Mouse (Mus musculus): ENCODE results near the gene Gm29735. TPM values are rescaled to one million over a fixed set of nuclear protein-coding genes. Genes with fewer than 3 reads are reported as not detected.
"Not testable (repeated sequence)": the region's sequence is repeated elsewhere in the genome, so short reads cannot be mapped to it uniquely, and the experiment has no call there.

Gm29735 gene
- polyA plus RNA-seq (2012; ENCODE audit: insufficient read depth, insufficient read length, missing spikeins): not detected in 2 replicates

- H3K4me1 ChIP-seq (ENCODE audit: control insufficient read depth, insufficient read depth, low read length); H3K27ac ChIP-seq (ENCODE audit: insufficient read depth, low read depth, low read length); H3K4me3 ChIP-seq (ENCODE audit: insufficient read depth, low read length): not testable (repeated sequence)
Observed at GRCm38 (mm10) chr7:142157013-142157412, at the start of gene Gm29735. Gene Gm29735, minus strand, starts transcription at chr7:142157113.

- TF ChIP-seq POLR2A (IDR thresholded peaks at IDR 0.05; ENCODE audit: borderline replicate concordance, low read depth, low read length): no peak
- TF ChIP-seq CTCF (IDR thresholded peaks at IDR 0.05; ENCODE audit: low read depth, low read length): no peak
- no peaks in the 10 kb centered on the region for H3K4me1 ChIP-seq (ENCODE audit: control insufficient read depth, insufficient read depth, low read length)
Observed at GRCm38 (mm10) chr7:142205488-142205887, 48.6 kb upstream of the Gm29735 start.

GRCm38 (mm10) chr7:142201064-142201463, 44.2 kb upstream of the Gm29735 start, which contains the start of gene Krtap5-3:
Gene Krtap5-3, plus strand, starts transcription at chr7:142201364.
- Histone ChIP-seq H3K27ac (ENCODE audit: insufficient read depth, low read depth, low read length) (no peak within 1 kb of the TSS), H3K4me3 (ENCODE audit: insufficient read depth, low read length) (no peak within 1 kb of the TSS), H3K4me1 (ENCODE audit: control insufficient read depth, insufficient read depth, low read length) (0 out of 2 replicates have a peak, but pooled peaks cover 2% of the 10 kb centered on the region)
- no peak for TF ChIP-seq CTCF (IDR thresholded peaks at IDR 0.05; ENCODE audit: low read depth, low read length)
- TF ChIP-seq POLR2A (IDR thresholded peaks at IDR 0.05; ENCODE audit: borderline replicate concordance, low read depth, low read length): no peak

More at GRCm38 (mm10) chr7:142205488-142205887, 48.6 kb upstream of the Gm29735 start:
- no peak overlapping the region for H3K4me3 ChIP-seq (ENCODE audit: insufficient read depth, low read length)
- no peak overlapping the region for H3K27ac ChIP-seq (ENCODE audit: insufficient read depth, low read depth, low read length)

GRCm38 (mm10) chr7:142198748-142199147, 41.8 kb upstream of the Gm29735 start:
- no peak overlapping the region for H3K27ac ChIP-seq (ENCODE audit: insufficient read depth, low read depth, low read length)
- 0 out of 2 replicates have a peak, but pooled peaks cover 2% of the 10 kb centered on the region for H3K4me1 ChIP-seq (ENCODE audit: control insufficient read depth, insufficient read depth, low read length)
- H3K4me3 ChIP-seq (ENCODE audit: insufficient read depth, low read length): no peak overlapping the region
- TF ChIP-seq CTCF (IDR thresholded peaks at IDR 0.05; ENCODE audit: low read depth, low read length) (no peak), POLR2A (IDR thresholded peaks at IDR 0.05; ENCODE audit: borderline replicate concordance, low read depth, low read length) (no peak)

- Histone ChIP-seq H3K4me1 (ENCODE audit: control insufficient read depth, insufficient read depth, low read length) (no peaks in the 10 kb centered on the region), H3K27ac (ENCODE audit: insufficient read depth, low read depth, low read length) (no peak within 1 kb of the TSS), H3K4me3 (ENCODE audit: insufficient read depth, low read length) (no peak within 1 kb of the TSS)
- TF ChIP-seq POLR2A (IDR thresholded peaks at IDR 0.05; ENCODE audit: borderline replicate concordance, low read depth, low read length): no peak
- no peak for TF ChIP-seq CTCF (IDR thresholded peaks at IDR 0.05; ENCODE audit: low read depth, low read length)
Observed at GRCm38 (mm10) chr7:142190289-142190688, 33.4 kb upstream of the Gm29735 start, which contains the start of gene Gm10153. Gene Gm10153, minus strand, starts transcription at chr7:142190389.

GRCm38 (mm10) chr7:142188156-142188555, 31.2 kb upstream of the Gm29735 start:
- no peak for TF ChIP-seq POLR2A (IDR thresholded peaks at IDR 0.05; ENCODE audit: borderline replicate concordance, low read depth, low read length)
- TF ChIP-seq CTCF (IDR thresholded peaks at IDR 0.05; ENCODE audit: low read depth, low read length): no peak
- Histone ChIP-seq H3K4me3 (ENCODE audit: insufficient read depth, low read length) (no peak overlapping the region), H3K4me1 (ENCODE audit: control insufficient read depth, insufficient read depth, low read length) (no peaks in the 10 kb centered on the region), H3K27ac (ENCODE audit: insufficient read depth, low read depth, low read length) (no peak overlapping the region)

- no peak for TF ChIP-seq CTCF (IDR thresholded peaks at IDR 0.05; ENCODE audit: low read depth, low read length)
- no peak for TF ChIP-seq POLR2A (IDR thresholded peaks at IDR 0.05; ENCODE audit: borderline replicate concordance, low read depth, low read length)
- H3K4me3 ChIP-seq (ENCODE audit: insufficient read depth, low read length): no peak overlapping the region
- H3K27ac ChIP-seq (ENCODE audit: insufficient read depth, low read depth, low read length): no peak overlapping the region
- no peaks in the 10 kb centered on the region for H3K4me1 ChIP-seq (ENCODE audit: control insufficient read depth, insufficient read depth, low read length)
Observed at GRCm38 (mm10) chr7:142181021-142181420, 24.1 kb upstream of the Gm29735 start.

- TF ChIP-seq POLR2A (IDR thresholded peaks at IDR 0.05; ENCODE audit: borderline replicate concordance, low read depth, low read length) (no peak), CTCF (IDR thresholded peaks at IDR 0.05; ENCODE audit: low read depth, low read length) (no peak)
- no peaks in the 10 kb centered on the region for H3K4me1 ChIP-seq (ENCODE audit: control insufficient read depth, insufficient read depth, low read length)
Observed at GRCm38 (mm10) chr7:142178685-142179084, 21.8 kb upstream of the Gm29735 start.

GRCm38 (mm10) chr7:142175905-142176304, 19.0 kb upstream of the Gm29735 start, which contains the start of gene Krtap5-2:
Gene Krtap5-2, minus strand, starts transcription at chr7:142176005.
- H3K4me3 ChIP-seq (ENCODE audit: insufficient read depth, low read length); H3K27ac ChIP-seq (ENCODE audit: insufficient read depth, low read depth, low read length); H3K4me1 ChIP-seq (ENCODE audit: control insufficient read depth, insufficient read depth, low read length): not testable (repeated sequence)

More at GRCm38 (mm10) chr7:142178685-142179084, 21.8 kb upstream of the Gm29735 start:
- H3K27ac ChIP-seq (ENCODE audit: insufficient read depth, low read depth, low read length): no peak overlapping the region
- no peak overlapping the region for H3K4me3 ChIP-seq (ENCODE audit: insufficient read depth, low read length)

GRCm38 (mm10) chr7:142169836-142170235, 12.9 kb upstream of the Gm29735 start:
- Histone ChIP-seq H3K4me3 (ENCODE audit: insufficient read depth, low read length) (no peak overlapping the region), H3K4me1 (ENCODE audit: control insufficient read depth, insufficient read depth, low read length) (no peaks in the 10 kb centered on the region), H3K27ac (ENCODE audit: insufficient read depth, low read depth, low read length) (no peak overlapping the region)
- TF ChIP-seq POLR2A (IDR thresholded peaks at IDR 0.05; ENCODE audit: borderline replicate concordance, low read depth, low read length) (no peak), CTCF (IDR thresholded peaks at IDR 0.05; ENCODE audit: low read depth, low read length) (no peak)

GRCm38 (mm10) chr7:142165639-142166038, 8.7 kb upstream of the Gm29735 start, which contains the start of gene Gm4553:
Gene Gm4553, minus strand, starts transcription at chr7:142165739.
- H3K4me1 ChIP-seq (ENCODE audit: control insufficient read depth, insufficient read depth, low read length); H3K4me3 ChIP-seq (ENCODE audit: insufficient read depth, low read length); H3K27ac ChIP-seq (ENCODE audit: insufficient read depth, low read depth, low read length): not testable (repeated sequence)

Data from bone marrow macrophage, adult 2 months (primary cell).